Mouse (Mus musculus) erythroblast, embryonic 14.5 days (primary cell): ENCODE results near the gene Lcp2.

Source experiments
- GATA1 ChIP-seq: IDR thresholded peaks from 2 replicates; pipeline ENCODE4 v1.6.1; 2012; ENCODE audit warnings: low read length, inconsistent platforms, mixed read lengths
- TAL1 ChIP-seq: IDR thresholded peaks from 3 replicates; pipeline ENCODE4 v1.6.1; 2012; ENCODE audit warnings: low read length, inconsistent platforms, mixed read lengths

DNA sequence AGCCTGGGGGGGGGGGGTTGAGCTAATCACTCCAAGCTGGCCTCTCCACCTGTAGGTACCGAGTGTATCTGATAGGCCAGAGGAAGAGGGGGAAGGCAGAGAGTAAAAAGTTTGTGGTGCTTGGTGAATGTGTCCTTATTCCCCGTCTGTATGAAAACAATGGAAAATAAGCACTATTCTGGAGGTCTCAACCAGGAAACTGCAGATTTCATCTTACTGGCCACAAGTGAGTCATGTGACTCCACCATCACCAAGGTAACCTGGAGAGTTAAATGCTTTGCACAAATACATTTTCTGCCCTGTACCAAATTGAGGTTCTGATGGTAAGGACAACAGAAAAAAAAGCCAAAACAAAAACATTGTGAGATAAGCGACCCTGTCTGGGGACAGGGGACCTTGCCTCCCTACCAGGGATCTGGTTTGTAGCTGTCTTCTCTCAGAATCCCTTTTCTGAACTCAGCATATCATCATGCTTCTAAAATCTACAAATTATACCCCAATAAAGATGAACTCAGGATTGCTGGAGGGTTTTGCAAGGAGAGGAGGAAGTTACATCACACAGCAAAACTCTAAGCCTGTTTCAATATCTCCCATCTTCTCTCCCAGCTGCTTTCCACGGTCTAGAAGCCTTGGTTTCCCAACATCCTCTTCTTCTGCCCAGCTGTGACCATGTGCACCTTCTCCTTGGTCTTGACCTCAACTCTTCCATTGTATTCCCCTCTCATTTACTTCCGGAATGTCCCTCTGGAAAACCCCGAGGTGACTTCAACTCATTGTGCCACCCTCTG is 6.5 kb downstream of the Lcp2 start:
- TF ChIP-seq GATA1 = no peak
- TF ChIP-seq TAL1 = no peak
